Mouse (Mus musculus) right cerebral cortex, postnatal 14 days (tissue): ENCODE results near the gene Rab6a.

ENCODE experiments used
- DNase-seq: peaks from one replicate; pipeline ENCODE4 v3.0.0; 2022

The Rab6a gene

DNA sequence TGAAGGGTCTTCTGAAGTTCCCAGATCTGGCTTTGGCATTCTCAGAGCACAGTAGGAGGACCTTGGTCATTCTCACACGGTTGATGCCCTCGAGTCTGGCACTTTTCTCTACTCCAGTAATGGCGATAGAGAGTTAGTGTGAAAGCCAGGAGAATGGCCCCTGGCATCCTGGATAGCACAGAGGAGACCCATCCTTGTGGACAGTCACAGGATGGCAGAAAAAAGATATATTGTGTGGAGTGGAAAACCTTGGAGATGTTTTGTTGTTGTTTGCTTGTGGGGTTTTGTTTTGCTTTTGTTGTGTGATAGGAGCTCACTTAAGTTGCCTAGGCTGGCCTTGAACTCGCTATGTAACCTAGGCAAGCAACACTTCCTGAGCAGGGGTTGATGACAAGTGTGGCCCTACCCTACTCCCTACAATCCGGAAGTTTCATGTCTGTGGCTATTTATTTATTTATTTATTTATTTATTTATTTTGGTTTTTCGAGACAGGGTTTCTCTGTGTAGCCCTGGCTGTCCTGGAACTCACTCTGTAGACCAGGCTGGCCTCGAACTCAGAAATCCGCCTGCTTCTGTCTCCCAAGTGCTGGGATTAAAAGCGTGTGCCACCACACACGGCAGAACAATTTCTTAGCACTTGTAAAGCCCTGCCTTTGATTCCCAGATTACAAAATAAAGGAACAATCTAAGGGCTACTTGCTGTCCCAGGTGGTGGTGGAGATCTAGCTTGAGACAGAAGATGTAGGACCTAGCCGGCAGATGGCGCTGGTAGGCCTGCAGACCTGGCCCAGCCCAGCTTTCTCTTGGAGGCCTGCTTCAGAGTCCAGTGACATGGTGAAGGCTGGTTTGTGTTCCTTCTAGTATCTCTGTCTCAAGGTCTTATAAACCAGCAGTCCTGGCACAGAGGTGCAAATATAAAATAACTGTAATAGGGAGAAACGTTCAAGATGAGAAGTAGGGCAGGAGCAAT is 78.1 kb downstream of the Rab6a start:
- peak; percentile 75 for DNase-seq

DNA sequence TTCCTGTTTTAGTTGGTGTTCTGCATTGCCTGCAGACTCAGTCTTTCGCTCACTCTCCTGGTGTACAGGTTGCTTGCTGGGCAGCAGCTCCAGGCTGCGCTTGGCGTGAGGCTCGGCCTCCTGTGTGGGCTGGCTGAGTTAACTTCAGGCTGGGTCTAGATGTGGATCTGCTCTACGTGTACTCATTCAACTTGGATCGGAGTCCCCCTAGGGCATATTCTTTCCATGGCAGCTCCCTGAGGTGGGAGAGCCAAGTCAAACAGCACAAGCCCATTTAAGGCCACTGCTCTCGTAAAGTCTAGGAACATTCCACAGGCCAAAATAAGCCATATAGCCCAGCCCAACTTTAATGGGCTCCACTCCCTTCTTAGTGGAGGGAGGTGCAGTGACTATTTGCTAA is 81.3 kb downstream of the Rab6a start:
- no peak for DNase-seq
